Mouse (Mus musculus) megakaryocyte, embryonic 14.5 days (primary cell): Measurements from ENCODE around the gene Nudt22.

Experiments used
- FLI1 ChIP-seq: IDR thresholded peaks from 2 replicates; pipeline ENCODE4 v1.6.1; 2012; ENCODE audit warnings: low read length, inconsistent platforms, mixed read lengths
- GATA1 ChIP-seq: IDR thresholded peaks from 3 replicates; pipeline ENCODE4 v1.6.1; 2012; ENCODE audit warnings: mixed read lengths, low read length, inconsistent platforms, borderline replicate concordance

DNA sequence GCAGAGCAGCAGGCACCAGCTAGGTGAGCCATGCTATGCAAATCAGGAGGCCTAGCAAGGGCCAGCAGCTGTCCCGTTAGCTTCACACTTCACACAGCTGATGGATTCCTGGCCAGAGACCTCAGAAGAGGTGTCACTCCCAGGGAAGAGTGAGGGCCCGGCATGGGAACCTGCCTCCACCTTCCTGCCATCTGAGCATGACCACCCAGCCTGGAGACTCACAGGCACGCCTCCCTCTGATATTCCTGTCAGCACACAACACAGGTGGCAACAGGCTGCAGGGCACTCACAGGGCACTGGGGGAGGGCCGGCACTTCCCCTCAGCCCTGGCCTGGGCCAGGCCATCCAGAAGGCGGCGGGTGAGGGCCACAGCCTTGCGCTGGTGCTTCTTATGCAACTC is 40.5 kb downstream of the Nudt22 start:
- TF ChIP-seq GATA1 (no peak), FLI1 (no peak)
